Mouse (Mus musculus) forebrain, embryonic 10.5 days (tissue): ENCODE data around the gene Srxn1. TPM values are rescaled to one million over a fixed set of nuclear protein-coding genes. Genes with fewer than 3 reads are reported as not detected.
"Not testable (repeated sequence)": the region's sequence is repeated elsewhere in the genome, so short reads cannot be mapped to it uniquely, and the experiment has no call there.

Source experiments
- DNase-seq: peaks from one replicate; pipeline ENCODE4 v3.0.0-alpha.2; 2017; ENCODE audit warnings: low spot score; ENCODE audit errors: extremely low spot score
- H3K27ac ChIP-seq: fragments of 300-500 bp; sonication (generic); 2 replicates; pipeline ENCODE4 v1.5.1; 2016; ENCODE audit warnings: mild to moderate bottlenecking
- H3K27me3 ChIP-seq: fragments of 300-500 bp; sonication (generic); 2 replicates; pipeline ENCODE4 v1.6.1; 2016; ENCODE audit warnings: mild to moderate bottlenecking; ENCODE audit not compliant: poor library complexity, severe bottlenecking
- H3K36me3 ChIP-seq: fragments of 300-500 bp; sonication (generic); replicated peaks from 2 replicates; pipeline ENCODE4 v1.6.1; 2016; ENCODE audit warnings: mild to moderate bottlenecking, moderate library complexity
- H3K4me1 ChIP-seq: fragments of 300-500 bp; sonication (generic); 2 replicates; pipeline ENCODE4 v1.6.1; 2016
- H3K4me3 ChIP-seq: fragments of 300-500 bp; sonication (generic); 2 replicates; pipeline ENCODE4 v1.5.1; 2016; ENCODE audit warnings: mild to moderate bottlenecking, moderate library complexity
- H3K9me3 ChIP-seq: fragments of 300-500 bp; sonication (generic); 2 replicates; pipeline ENCODE4 v1.6.1; 2016; ENCODE audit warnings: mild to moderate bottlenecking, moderate library complexity
- WGBS: fragments of 180-500 bp; shearing (Covaris S2); methylation state at CpG from one replicate; pipeline ENCODE4 v1.1.7; 2016; 5-methylcytosine and 5-hydroxymethylcytosine counted together
- polyA plus RNA-seq: library from polyadenylated mRNA; unstranded; fragments of >200 nt; fragmentation: Nextera tagmentation; extraction: Ambion mirVana; gene quantifications from 2 replicates; pipeline ENCODE4 v1.2.1, GENCODE M21; 2016

Gene Srxn1
- polyA plus RNA-seq: 14.6 and 14.9 TPM in 2 replicates

DNA sequence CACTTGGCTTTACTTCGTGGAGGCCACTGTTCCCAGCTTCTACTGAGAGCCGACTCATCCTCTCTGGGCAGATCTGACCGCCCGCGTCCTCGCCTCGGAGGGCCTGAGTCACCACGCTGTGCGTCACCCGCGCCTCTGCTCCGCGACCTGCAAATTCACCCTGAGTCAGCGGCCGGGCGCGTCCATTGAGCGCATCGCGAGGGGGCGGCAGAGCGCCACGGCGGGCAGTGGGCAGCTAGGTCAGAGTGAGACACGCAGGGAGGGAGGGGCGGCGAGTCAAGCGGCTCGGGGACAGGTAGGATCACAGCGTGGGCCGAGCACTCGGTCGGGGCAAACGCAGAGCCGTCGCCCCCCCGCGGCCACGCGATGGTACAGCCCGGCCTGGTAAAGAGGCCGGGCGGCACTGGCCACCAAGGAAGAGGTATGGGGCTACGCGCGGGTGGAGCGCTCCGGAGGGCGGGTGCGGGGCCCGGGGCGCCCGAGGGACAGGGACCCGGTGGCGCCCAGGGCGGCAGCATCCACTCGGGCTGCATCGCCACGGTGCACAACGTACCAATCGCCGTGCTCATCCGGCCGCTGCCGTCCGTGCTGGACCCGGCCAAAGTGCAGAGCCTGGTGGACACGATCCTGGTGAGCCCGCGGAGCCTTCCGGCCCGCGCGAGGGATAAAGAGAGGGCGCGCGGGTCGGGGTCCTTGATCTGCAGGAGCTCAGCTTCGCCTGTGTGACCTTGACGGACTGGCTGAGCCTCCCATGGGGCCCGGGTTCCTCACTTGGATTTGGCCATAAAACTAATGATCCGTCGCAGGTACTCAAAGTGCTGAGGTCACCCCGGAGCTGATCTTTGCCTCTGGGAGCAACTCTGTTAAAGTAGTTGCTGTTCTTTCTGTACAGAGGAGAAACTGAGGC is at the start of gene Srxn1:
Gene Srxn1 (plus strand): TSS at position 199 of the 907 bp plus-strand sequence.
- Histone ChIP-seq H3K36me3 (peaks cover 23% of the 10 kb centered on the region), H3K9me3 (no peaks in the 10 kb centered on the region), H3K4me1 (peaks cover 27% of the 10 kb centered on the region), H3K27me3 (peaks cover 60% of the 10 kb centered on the region), H3K27ac (peak within 1 kb of the TSS; percentile 97), H3K4me3 (peak within 1 kb of the TSS; percentile 64)
- DNase-seq: peak; percentile 85
- WGBS: 1% methylated on average over 84 of the region's 84 CpGs

DNA sequence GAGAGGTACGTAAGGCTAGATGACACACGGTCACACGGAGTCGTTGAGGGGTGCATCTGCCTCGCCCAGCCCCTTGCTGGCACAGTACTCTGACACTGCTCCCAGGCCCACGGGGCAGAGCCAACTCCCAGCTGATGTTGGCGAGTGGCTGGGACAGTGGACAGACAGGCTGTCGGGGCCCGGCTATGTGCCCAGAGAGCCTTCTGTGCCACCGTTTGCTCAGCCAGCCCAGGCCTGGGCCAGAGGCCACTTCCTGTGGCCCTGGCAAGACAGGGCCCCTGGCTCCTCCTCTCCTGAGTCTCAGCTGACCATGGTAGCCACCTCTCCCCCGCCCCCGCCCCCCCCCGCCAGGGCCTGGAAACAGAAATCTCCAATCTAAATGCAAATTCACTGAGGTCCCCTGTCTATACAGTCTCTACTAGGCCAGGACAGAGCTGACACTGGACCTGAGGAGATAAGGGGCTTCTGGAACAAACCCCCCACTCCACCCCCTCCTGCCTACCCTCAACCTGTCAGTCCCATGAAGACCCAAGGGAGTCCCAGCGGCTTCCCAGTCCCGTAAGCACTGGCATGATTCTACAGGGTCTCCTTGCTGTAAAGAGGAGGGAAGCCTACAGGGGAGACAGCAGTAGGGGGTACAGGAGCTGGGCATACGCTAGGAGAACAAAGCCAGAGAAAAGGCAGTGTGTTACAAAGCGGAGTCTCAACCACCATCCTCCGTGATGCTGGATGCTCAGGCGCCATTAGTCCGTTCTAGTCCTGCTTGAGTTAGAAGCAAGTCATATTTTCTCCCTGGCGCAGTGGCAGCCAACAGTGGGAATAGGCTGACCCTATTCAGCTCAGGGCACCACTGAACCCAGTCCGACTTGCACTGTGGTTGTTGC is 48.7 kb upstream of the Srxn1 start:
- DNase-seq: no peak
- peaks cover 80% of the 10 kb centered on the region for H3K27me3 ChIP-seq
- H3K4me1 ChIP-seq: peaks cover 42% of the 10 kb centered on the region
- no peaks in the 10 kb centered on the region for H3K36me3 ChIP-seq
- H3K9me3 ChIP-seq: no peaks in the 10 kb centered on the region
- no peak overlapping the region for H3K4me3 ChIP-seq
- WGBS: 63% methylated on average over 22 of the region's 22 CpGs
- H3K27ac ChIP-seq: peak overlapping the region; percentile 69

DNA sequence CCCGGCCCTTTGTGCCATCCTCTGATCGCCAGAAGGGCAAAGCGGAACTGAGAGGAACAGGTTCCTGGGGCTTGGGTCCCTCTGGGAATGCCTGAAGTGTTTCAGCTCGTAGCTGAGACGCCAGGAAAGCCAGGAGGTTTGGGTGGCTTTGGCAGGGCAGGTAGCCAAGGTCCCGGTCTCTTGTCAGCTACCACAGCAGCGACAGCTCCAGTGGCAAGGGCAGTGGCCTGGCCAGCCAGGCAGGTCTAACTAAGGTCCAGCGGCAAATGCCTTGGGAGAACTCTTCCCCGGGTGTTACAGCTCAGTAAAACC is 48.1 kb upstream of the Srxn1 start:
- 72% methylated on average over 9 of the region's 9 CpGs for WGBS
- H3K27ac ChIP-seq: peak overlapping the region; percentile 69; the same call in 1 of the 2 replicates
- H3K36me3 ChIP-seq: no peaks in the 10 kb centered on the region
- H3K27me3 ChIP-seq: peaks cover 75% of the 10 kb centered on the region
- no peaks in the 10 kb centered on the region for H3K9me3 ChIP-seq
- peaks cover 36% of the 10 kb centered on the region for H3K4me1 ChIP-seq
- H3K4me3 ChIP-seq: no peak overlapping the region
- DNase-seq: no peak

DNA sequence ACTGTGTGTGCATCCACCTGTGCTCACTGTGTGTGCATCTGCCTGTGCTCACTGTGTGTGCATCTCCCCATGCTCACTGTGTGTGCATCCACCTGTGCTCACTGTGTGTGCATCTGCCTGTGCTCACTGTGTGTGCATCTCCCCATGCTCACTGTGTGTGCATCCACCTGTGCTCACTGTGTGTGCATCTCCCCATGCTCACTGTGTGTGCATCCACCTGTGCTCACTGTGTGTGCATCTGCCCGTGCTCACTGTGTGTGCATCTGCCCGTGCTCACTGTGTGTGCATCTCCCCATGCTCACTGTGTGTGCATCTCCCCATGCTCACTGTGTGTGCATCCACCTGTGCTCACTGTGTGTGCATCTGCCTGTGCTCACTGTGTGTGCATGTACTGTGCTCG is 42.5 kb upstream of the Srxn1 start:
- WGBS: 89% methylated on average over 3 of the region's 3 CpGs
- H3K36me3 ChIP-seq, H3K9me3 ChIP-seq, H3K4me3 ChIP-seq, H3K27ac ChIP-seq, DNase-seq: not testable (repeated sequence)
- peaks cover 10% of the 10 kb centered on the region for H3K4me1 ChIP-seq
- H3K27me3 ChIP-seq: peaks cover 31% of the 10 kb centered on the region

DNA sequence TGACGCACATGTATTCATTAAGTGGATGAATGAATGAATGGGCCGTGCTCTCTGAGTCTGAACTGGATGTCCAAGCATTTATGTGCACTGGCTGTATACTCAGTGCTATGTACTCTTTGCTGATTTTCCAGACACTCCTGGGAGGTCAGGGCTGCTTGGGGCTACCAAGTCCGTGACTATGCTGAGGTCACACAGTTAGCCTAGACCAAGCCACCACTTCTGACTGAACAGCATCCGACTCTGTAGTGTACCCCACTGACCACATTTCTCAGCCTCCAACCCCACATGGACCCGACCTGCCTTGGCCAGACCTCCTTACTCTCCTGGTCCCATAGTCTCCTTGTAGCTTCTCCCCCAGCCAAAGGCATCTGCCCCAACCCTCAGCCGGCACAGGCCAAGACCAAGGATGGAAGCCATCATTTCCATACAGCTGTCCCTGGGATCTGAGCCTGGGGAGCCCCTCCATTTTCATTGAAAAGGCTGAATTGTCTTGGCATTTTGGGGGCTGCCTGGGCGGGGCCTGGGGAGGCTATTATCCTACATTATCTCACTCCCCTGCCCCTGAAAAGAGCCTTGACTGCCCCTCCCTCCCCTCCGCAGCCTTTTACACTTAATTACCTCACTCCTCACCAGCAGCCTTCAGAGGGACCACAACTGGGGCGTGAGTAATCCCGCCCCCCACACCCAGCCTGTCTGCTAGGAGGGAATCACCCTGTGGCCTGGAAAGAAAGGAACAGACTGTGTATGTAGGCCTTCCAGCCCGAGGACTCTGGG is 36.5 kb upstream of the Srxn1 start:
- Histone ChIP-seq H3K4me3 (peak overlapping the region; percentile 29), H3K27me3 (peaks cover 27% of the 10 kb centered on the region), H3K9me3 (no peaks in the 10 kb centered on the region), H3K27ac (peak overlapping the region; percentile 89), H3K36me3 (no peaks in the 10 kb centered on the region), H3K4me1 (peaks cover 28% of the 10 kb centered on the region)
- 25% methylated on average over 11 of the region's 11 CpGs for WGBS
- DNase-seq: peak; percentile 80

DNA sequence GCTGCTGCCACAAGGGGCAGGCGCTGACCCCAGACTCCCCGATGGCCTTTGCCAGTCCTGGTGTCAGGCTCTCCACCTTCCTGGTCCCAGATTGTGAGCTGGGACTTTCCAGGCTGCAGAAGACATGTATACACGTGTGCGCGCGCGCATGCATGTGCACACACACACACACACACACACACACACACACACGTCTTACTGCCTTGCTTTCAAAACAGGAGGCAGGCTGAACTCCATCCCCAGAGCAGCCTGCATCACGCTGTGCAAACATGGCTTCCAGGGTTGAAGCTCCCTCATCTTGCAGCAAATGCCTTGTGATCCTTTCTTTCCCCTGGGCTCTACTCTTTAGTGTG is 35.9 kb upstream of the Srxn1 start:
- peaks cover 32% of the 10 kb centered on the region for H3K27me3 ChIP-seq

DNA sequence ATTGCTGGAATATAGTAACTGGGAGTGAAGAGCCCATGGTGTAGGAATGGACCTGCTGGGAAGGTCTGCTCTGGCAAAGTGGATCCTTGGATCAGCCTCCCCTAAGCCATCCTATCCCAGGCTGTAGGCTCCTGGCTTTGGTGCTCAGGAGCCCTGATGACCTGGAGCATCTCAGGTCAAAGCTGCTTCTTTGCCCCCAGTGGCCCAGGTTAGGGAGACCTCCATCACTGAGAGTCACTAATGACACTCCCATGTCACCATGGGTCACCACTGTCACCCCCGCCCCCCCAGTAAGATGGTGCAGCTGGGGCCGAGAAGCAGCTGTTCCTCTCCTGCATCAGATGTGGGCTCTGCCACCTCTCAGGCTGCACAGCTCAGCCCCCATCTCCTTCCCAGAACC is 35.4 kb upstream of the Srxn1 start:
- Histone ChIP-seq H3K4me3 (peak overlapping the region; percentile 29; the same call in 1 of the 2 replicates), H3K36me3 (no peaks in the 10 kb centered on the region), H3K9me3 (no peaks in the 10 kb centered on the region), H3K27ac (peak overlapping the region; percentile 89), H3K27me3 (peaks cover 38% of the 10 kb centered on the region), H3K4me1 (peaks cover 28% of the 10 kb centered on the region)
- WGBS: 83% methylated on average over 2 of the region's 2 CpGs
- no peak for DNase-seq

More for the DNA sequence above, 35.9 kb upstream of the Srxn1 start:
- Histone ChIP-seq H3K9me3 (no peaks in the 10 kb centered on the region), H3K4me3 (peak overlapping the region; percentile 29), H3K27ac (peak overlapping the region; percentile 89), H3K4me1 (peaks cover 28% of the 10 kb centered on the region), H3K36me3 (no peaks in the 10 kb centered on the region)
- no peak for DNase-seq
- WGBS: 40% methylated on average over 9 of the region's 9 CpGs

DNA sequence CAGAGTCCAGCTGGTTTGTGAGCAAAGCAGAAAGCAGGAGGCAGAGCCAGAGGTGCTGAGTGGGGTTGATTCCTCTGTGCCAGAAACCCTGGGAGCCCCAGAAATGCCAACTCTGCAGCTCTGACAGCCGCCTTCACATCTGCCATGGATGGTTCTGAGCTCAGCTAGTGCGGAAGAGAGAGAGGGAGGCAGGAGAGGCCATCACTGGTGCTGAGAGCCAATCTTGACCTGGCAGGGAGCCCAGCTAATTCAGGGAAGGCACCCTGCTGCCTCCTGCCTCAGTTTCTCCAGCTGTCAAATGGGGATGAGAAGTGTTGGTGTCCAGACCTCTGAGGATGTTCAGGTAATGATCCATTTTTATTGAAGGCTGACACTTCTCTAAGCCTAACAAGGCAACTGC is 30.8 kb upstream of the Srxn1 start:
- no peak for DNase-seq
- H3K4me3 ChIP-seq: no peak overlapping the region
- H3K4me1 ChIP-seq: peaks cover 18% of the 10 kb centered on the region
- no peak overlapping the region for H3K27ac ChIP-seq
- WGBS: 83% methylated on average over 2 of the region's 2 CpGs
- no peaks in the 10 kb centered on the region for H3K36me3 ChIP-seq
- peaks cover 72% of the 10 kb centered on the region for H3K27me3 ChIP-seq
- H3K9me3 ChIP-seq: no peaks in the 10 kb centered on the region

DNA sequence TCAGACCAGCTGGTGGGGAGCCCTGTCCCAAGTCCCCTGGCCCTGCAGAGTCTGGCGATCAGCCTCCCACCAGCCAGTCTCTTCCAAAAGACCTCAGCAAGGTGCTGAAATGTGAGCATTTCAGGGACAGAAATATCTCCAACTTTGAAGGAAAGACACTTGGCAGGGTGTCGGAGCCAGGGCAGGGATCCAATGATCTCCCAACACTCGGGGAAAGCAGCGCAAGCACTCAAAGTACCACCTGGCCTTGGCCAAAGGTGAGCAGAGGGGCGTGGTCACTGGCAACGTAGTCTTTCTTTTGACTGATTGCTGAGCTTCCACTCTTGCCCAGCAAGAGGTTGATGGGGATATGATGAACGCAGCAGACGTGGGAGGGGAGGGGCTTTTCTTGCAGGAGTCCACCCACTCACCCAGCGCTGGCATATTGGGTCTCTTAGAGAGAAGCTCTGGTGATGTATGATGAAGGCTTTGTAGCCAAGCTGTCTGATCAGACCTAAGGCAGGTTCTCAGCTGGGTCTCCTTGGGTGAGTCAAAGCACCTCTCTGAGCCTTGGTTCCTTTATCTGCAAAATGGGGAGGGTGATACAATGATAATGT is 29.9 kb upstream of the Srxn1 start:
- Histone ChIP-seq H3K4me1 (peaks cover 12% of the 10 kb centered on the region), H3K4me3 (no peak overlapping the region), H3K27me3 (peaks cover 77% of the 10 kb centered on the region), H3K9me3 (no peaks in the 10 kb centered on the region), H3K36me3 (no peaks in the 10 kb centered on the region), H3K27ac (no peak overlapping the region)
- 60% methylated on average over 9 of the region's 9 CpGs for WGBS
- no peak for DNase-seq

DNA sequence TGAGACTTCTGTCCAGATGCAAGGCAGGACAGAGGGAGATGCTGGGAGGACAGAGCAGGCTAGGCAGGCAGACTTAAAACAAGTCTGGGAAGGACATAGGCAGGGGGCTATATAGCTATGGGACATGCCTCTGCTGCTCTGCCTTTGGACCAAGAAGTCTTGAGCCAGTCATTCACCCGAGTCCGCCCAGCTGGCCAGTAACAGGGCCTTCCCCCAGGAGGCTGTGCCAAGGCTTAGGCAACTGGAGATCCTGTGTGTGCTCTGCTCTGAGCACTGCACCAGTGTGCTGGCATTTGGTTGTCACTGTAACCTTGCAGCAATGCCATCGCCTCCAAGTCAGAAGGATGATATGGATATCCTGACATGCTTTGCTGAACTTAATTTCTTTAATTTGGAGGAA is 28.0 kb upstream of the Srxn1 start:
- H3K36me3 ChIP-seq: no peaks in the 10 kb centered on the region
- no peak overlapping the region for H3K27ac ChIP-seq
- peaks cover 93% of the 10 kb centered on the region for H3K27me3 ChIP-seq
- H3K4me3 ChIP-seq: no peak overlapping the region
- DNase-seq: no peak
- no peaks in the 10 kb centered on the region for H3K9me3 ChIP-seq
- WGBS: 66% methylated on average over 3 of the region's 3 CpGs
- H3K4me1 ChIP-seq: peaks cover 29% of the 10 kb centered on the region

DNA sequence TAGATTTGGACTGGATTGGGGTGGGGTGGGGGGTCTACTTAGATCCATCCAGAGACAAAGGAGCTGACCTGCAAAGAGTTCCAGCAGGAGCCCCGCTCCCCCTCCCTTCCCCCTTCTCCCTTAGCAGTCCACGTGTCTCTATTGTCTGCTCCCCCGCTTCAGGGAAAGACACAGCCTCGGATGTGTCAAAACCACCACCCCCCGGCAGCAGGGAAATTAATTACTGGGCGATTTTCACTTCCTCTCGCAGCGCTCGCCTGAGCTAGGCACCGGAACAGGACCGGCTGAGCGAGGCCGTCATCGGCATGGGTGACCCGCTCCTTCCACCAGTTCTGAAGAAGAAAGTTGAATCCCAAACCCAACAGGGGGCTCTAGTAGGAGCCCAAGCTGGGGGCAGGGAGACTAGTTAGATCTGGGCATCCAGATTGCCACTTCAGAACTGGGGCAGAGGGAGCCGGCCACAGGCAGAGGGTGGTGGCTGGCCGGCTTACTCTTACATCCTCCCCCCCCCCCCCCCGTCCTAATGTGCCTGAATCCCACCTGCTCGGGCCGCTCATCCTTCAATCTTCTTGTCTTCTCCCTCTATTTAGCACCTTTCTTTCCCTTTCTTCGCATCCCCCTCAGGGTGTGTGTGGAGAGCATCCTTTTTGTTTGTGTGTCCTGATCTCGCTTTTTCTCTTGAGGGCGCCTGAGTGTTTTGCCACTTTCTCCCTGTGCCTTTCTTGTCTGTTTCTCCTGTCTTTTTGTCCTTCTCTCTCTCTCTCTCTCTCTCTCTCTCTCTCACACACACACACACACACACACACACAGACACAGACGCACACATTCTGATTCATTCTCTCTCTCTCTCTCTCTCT is 24.4 kb upstream of the Srxn1 start, which contains the start of gene Scrt2:
Gene Scrt2 (plus strand): TSS at position 845 of the 857 bp plus-strand sequence.
- Histone ChIP-seq H3K27ac (peak within 1 kb of the TSS; percentile 86), H3K9me3 (no peaks in the 10 kb centered on the region), H3K4me1 (peaks cover 47% of the 10 kb centered on the region), H3K4me3 (peak within 1 kb of the TSS; percentile 60), H3K36me3 (no peaks in the 10 kb centered on the region), H3K27me3 (peaks cover 96% of the 10 kb centered on the region)
- DNase-seq: peak; percentile 53
- WGBS: under 1% methylated on average over 24 of the region's 24 CpGs
